Mouse (Mus musculus): ENCODE data around the gene Gtpbp1.

DNA sequence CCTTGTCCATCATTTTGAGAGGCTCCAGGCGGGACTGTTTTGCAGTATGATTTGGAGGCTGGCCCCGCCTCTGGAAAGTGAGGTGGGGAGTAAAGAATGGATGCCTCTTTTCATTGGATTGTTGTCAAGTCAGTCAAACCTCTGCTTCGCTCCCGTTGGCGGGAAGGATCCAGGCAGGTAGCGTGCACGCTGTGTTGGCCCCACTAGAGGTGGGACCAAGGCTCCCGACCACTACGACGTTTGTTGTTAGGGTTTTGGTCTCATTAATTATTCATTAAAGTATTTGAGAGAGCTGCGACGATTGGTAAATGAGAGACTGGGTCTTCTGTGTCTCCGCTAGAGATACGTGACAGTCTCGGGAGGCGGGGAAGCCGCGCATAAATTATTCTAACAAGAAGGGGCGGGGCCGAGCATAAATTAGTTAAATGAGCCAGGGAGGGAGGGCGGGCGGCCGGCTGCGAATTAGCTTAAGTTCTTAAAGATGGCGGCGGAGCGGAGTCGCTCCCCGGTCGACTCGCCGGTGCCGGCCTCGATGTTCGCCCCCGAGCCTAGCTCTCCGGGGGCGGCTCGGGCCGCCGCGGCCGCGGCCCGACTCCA is at the start of gene Gtpbp1:
- TF ChIP-seq GATA1 (IDR thresholded peaks at IDR 0.05; ENCODE audit: low read length) = 0 out of 2 replicates have a peak, but pooled peaks have one; percentile 0
- TF ChIP-seq TAL1 (IDR thresholded peaks at IDR 0.05; ENCODE audit: low read length) = no peak

Measured in erythroblast, embryonic 14.5 days (primary cell).